Comparison of ENCODE assay signal across 22 mouse cellular contexts in genomic region chr1:151712664-151713063, GRCm38 (mm10).
"Had no signal": no experiment of that assay in that cellular context is flagged by ENCODE, and none has a peak within 500 bp of the region (broad histone marks: within the 10 kb centered on the region; RNA-seq: fewer than 3 reads in every experiment).

No protein-coding gene starts in this region.

- H3K9me3 ChIP-seq: lung, embryonic 15.5 days; megakaryocyte, embryonic 14.5 days; midbrain, embryonic 10.5 days; neural tube, embryonic 12.5 days; neural tube, embryonic 15.5 days had no signal

- H3K4me3 ChIP-seq: layer of hippocampus, adult 2 months; left cerebral cortex, adult 2 months; lung, embryonic 15.5 days; megakaryocyte, embryonic 14.5 days; midbrain, embryonic 10.5 days; neural tube, embryonic 12.5 days; neural tube, embryonic 15.5 days had no signal

- H3K4me2 ChIP-seq: lung, embryonic 15.5 days; neural tube, embryonic 12.5 days; neural tube, embryonic 15.5 days had no signal

- H3K4me1 ChIP-seq: midbrain, embryonic 10.5 days; neural tube, embryonic 12.5 days had no signal

- H3K27me3 ChIP-seq: lung, embryonic 15.5 days; neural tube, embryonic 12.5 days; neural tube, embryonic 15.5 days had no signal

- H3K36me3 ChIP-seq: lung, embryonic 15.5 days; midbrain, embryonic 10.5 days; neural tube, embryonic 12.5 days; neural tube, embryonic 15.5 days had no signal

- H3K27ac ChIP-seq: kidney, postnatal 0 days; layer of hippocampus, adult 2 months; left cerebral cortex, adult 2 months; liver, embryonic 14.5 days; lung, embryonic 15.5 days; midbrain, embryonic 10.5 days; neural tube, embryonic 12.5 days; neural tube, embryonic 15.5 days had no signal

- DNase-seq: kidney, adult 2 months; kidney, postnatal 25 days; layer of hippocampus, adult 9-11 months; layer of hippocampus, postnatal 36 days; lung, adult 18-20 months; lung, postnatal 10 days; lung, postnatal 36 days; midbrain, embryonic 14.5 days; right cerebral cortex, adult 18-20 months; right cerebral cortex, postnatal 14 days; right cerebral cortex, postnatal 4 days; thymus, adult 18-20 months; thymus, postnatal 36 days had no signal

- H3K9ac ChIP-seq: liver, embryonic 14.5 days; lung, embryonic 15.5 days; neural tube, embryonic 12.5 days; neural tube, embryonic 15.5 days had no signal
